Mouse (Mus musculus): ENCODE data around the gene Apol9a. TPM values are rescaled to one million over a fixed set of nuclear protein-coding genes. Genes with fewer than 3 reads are reported as not detected.
"Not testable (repeated sequence)": the region's sequence is repeated elsewhere in the genome, so short reads cannot be mapped to it uniquely, and the experiment has no call there.

Apol9a gene
- 0.53 and 0.79 TPM in 2 replicates for polyA plus RNA-seq (2015; fragmentation: Nextera tagmentation; extraction: Ambion mirVana)

DNA sequence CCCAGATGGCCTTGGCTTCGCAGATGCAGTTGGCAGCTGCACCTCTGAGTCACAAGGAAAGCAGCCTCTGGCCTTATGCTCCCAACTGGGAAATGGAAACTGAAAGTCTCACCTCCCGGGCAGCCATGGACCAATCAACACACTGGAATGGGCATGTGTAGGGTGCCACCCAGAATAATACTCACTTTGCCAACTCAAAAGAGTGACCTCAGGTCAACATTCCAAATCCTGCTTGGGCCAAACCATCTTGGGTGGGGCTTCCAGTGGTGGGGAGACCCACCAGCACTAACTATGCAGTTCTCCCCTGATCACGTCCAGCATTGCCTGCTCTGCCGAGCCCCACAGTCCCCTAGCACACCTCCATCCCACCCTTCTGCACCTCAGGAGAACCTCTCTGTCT lies at the start of gene Apol9a:
Gene Apol9a, minus strand, starts transcription at position 101 of the 400 bp plus-strand sequence.
- H3K9ac ChIP-seq; H3K4me1 ChIP-seq (replicated peaks); H3K36me3 ChIP-seq; H3K4me2 ChIP-seq; H3K9me3 ChIP-seq (replicated peaks); ATAC-seq (replicated peaks; ENCODE audit: insufficient number of reproducible peaks, insufficient read depth, low FRiP score, low read depth); H3K27ac ChIP-seq; H3K4me3 ChIP-seq: not testable (repeated sequence)
- H3K27me3 ChIP-seq: peaks cover 10% of the 10 kb centered on the region; the same call in 1 of the 2 replicates
- WGBS: 100% methylated on average over 1 of the region's 4 CpGs

DNA sequence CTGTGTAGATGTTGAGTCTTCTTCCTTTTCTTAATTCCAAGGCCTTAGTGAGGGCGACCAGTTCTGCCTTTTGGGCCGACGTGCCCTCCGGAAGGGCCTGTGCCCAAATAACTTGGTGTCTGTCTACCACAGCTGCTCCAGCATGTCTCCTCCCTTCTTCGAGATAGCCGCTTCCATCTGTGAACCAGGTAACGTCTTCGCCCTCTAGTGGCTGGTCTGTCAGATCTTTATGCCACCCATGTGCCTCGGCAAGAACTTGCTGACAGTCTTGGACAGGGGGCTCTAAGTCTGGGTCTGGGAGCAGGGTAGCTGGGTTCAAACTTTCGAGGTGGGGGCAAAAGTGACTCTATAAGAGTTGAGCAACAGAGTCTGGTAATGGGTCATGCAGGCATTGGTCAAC lies 39.0 kb upstream of the Apol9a start:
- not testable (repeated sequence) for ATAC-seq (replicated peaks; ENCODE audit: insufficient number of reproducible peaks, insufficient read depth, low FRiP score, low read depth); H3K9me3 ChIP-seq (replicated peaks)
- WGBS: 50% methylated on average over 10 of the region's 10 CpGs

DNA sequence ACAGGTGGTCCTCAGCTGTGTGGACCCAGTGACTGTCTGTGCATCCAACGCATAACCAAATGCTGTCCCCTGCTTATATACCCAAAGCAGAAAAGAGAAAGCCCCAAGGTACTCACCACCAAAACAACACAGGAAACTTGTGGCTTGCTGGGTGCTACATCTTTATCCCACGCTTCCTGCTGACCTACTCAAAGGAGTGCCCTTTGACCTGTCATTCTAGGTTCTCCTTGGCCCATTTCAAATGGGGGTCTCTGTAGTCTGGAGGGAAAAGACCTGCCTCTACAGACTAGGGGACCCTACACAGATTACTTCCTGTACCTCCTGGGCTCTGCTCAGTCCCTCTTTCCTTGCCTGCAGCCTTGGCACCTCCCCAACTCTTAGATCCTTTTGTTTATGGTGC lies 36.5 kb upstream of the Apol9a start, which contains the start of gene Apol7b:
Gene Apol7b, minus strand, starts transcription at position 101 of the 400 bp plus-strand sequence.
- not testable (repeated sequence) for H3K27me3 ChIP-seq; H3K4me2 ChIP-seq; H3K9me3 ChIP-seq (replicated peaks); H3K4me3 ChIP-seq; H3K4me1 ChIP-seq (replicated peaks); H3K9ac ChIP-seq; ATAC-seq (replicated peaks; ENCODE audit: insufficient number of reproducible peaks, insufficient read depth, low FRiP score, low read depth); H3K36me3 ChIP-seq; H3K27ac ChIP-seq
- 80% methylated on average over 2 of the region's 2 CpGs for WGBS

More for the DNA sequence above, 39.0 kb upstream of the Apol9a start:
- not testable (repeated sequence) for H3K27me3 ChIP-seq; H3K4me2 ChIP-seq; H3K9ac ChIP-seq; H3K36me3 ChIP-seq; H3K4me1 ChIP-seq (replicated peaks); H3K27ac ChIP-seq; H3K4me3 ChIP-seq

DNA sequence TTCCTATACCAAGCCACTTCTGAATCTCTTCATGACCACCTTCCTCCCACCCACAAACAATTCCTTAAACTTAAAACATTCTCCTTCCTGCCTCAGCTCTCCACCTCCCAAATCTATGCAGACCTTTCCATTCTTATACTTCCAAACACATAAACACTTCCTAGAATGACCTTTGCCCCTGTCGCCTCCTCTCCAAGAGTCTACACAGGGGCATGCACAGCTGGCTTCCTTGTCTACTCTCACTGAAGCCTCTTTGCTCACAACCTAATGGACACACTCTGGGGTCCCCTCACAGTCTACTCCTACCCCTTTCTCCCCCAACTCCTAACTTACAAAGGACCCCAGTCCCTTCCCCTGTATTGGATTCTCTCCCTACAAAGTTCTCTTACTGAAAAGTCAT lies 34.7 kb upstream of the Apol9a start:
- not testable (repeated sequence) for H3K27me3 ChIP-seq; H3K9ac ChIP-seq; H3K27ac ChIP-seq; H3K9me3 ChIP-seq (replicated peaks); H3K4me1 ChIP-seq (replicated peaks); H3K36me3 ChIP-seq; ATAC-seq (replicated peaks; ENCODE audit: insufficient number of reproducible peaks, insufficient read depth, low FRiP score, low read depth); H3K4me2 ChIP-seq; H3K4me3 ChIP-seq
- 88% methylated on average over 1 of the region's 1 CpGs for WGBS

DNA sequence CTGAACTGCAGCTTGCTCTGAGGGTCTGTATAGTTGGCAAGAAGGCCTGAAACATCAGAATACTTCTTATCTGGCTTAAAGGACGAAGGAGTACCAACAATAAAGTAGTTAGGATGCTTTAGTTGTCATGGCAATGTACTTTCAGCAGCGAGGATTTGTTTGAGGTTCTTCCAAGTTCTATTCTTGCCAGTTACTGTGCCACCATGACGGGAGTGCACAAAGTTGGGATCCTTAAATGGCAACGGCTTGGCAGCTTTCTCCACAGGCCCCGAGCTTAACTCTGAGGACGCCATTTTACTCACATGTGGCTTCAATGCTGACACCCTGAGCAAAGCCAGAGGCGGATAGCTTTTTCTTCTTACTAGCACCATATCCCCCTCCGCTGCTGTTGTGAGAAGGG lies 33.8 kb upstream of the Apol9a start:
- not testable (repeated sequence) for ATAC-seq (replicated peaks; ENCODE audit: insufficient number of reproducible peaks, insufficient read depth, low FRiP score, low read depth); H3K9me3 ChIP-seq (replicated peaks); H3K27ac ChIP-seq; H3K36me3 ChIP-seq; H3K9ac ChIP-seq; H3K4me2 ChIP-seq; H3K4me1 ChIP-seq (replicated peaks); H3K4me3 ChIP-seq; H3K27me3 ChIP-seq
- 73% methylated on average over 8 of the region's 8 CpGs for WGBS

DNA sequence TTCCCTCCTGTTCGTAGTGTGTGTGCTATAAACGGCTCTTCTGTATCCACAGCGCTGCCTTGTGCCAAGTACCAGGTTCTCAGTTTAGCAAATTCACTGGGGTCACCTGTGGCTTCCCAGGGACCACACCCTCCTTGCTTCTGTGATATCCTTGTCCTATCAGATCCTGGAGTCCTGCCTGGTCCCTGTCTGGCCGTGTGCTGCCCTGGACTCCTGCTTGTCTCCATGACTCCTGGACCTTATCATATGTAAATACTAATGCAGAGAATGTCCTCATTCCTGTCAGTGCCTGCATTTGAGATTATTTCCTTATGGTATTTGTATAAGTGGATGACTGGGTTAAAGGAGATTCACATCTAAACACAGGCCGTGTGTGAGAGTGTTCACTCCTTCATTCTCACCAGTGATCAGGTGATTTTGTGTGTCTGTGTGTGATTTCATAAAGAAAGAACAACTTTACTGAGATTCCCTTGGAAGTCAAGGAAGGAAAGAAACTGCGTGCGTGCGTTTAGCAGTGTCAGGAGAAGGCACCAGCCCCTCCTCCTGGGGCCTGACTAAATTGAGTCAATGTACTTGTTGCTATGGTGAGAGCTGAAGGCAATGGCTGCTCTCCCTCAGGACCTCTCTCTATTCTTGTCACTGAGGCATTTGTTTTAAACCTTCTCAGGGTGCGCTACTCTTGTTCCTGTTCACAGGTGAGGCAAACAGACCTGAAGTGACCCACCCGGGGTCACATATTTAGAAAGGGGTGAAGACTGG lies 17.9 kb upstream of the Apol9a start:
- H3K9ac ChIP-seq; H3K9me3 ChIP-seq (replicated peaks); H3K4me3 ChIP-seq; H3K27ac ChIP-seq; H3K27me3 ChIP-seq; H3K4me2 ChIP-seq; ATAC-seq (replicated peaks; ENCODE audit: insufficient number of reproducible peaks, insufficient read depth, low FRiP score, low read depth); H3K4me1 ChIP-seq (replicated peaks); H3K36me3 ChIP-seq: not testable (repeated sequence)
- 30% methylated on average over 9 of the region's 10 CpGs for WGBS

DNA sequence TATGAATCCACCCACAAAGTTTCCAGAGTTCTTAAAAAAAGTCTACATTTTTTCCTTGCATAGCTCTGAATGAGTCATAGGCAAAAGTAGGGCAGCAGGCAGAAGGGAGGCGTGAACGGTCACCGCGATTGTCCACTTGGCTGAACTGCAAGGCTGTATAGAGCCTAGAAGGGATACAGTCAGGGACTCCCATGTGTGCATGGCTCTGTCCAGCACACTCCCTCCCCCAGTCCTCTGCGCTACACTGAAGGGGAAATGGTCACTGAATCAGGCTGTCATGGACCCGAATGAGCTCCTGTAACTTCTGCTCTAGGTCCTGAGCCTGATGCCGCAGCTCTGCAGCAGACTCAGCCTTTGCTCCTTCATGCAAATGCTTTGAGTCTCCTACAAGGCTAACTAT lies 12.0 kb upstream of the Apol9a start:
- H3K4me1 ChIP-seq (replicated peaks); H3K4me3 ChIP-seq; H3K27ac ChIP-seq; H3K27me3 ChIP-seq; H3K9me3 ChIP-seq (replicated peaks); H3K9ac ChIP-seq; H3K4me2 ChIP-seq; H3K36me3 ChIP-seq: not testable (repeated sequence)
- WGBS: 47% methylated on average over 5 of the region's 7 CpGs
- ATAC-seq (replicated peaks; ENCODE audit: insufficient number of reproducible peaks, insufficient read depth, low FRiP score, low read depth): peak; percentile 62

DNA sequence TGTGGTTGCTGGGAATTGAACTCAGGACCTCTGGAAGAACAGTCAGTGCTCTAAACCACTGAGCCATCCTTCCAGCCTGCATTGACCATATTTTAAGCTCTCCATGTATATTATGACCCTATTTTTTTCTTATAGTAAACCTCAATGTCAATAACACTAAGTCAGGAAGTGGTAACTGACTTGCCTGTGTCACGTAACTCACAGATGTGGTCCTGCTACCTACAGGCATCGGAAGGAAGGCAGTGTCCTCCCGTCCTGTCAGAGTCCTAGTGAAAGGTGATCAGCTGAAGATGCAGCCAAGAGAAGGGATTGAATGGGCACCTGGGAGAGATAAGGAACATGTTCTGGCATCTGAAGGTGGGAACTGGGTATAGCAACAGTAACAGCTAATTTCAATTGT lies 8.7 kb upstream of the Apol9a start:
- H3K27ac ChIP-seq; H3K27me3 ChIP-seq; H3K4me3 ChIP-seq; H3K4me2 ChIP-seq; H3K36me3 ChIP-seq; H3K9ac ChIP-seq; H3K9me3 ChIP-seq (replicated peaks); ATAC-seq (replicated peaks; ENCODE audit: insufficient number of reproducible peaks, insufficient read depth, low FRiP score, low read depth); H3K4me1 ChIP-seq (replicated peaks): not testable (repeated sequence)
- no CpG with 5 or more reads among the region's 3 CpGs for WGBS

DNA sequence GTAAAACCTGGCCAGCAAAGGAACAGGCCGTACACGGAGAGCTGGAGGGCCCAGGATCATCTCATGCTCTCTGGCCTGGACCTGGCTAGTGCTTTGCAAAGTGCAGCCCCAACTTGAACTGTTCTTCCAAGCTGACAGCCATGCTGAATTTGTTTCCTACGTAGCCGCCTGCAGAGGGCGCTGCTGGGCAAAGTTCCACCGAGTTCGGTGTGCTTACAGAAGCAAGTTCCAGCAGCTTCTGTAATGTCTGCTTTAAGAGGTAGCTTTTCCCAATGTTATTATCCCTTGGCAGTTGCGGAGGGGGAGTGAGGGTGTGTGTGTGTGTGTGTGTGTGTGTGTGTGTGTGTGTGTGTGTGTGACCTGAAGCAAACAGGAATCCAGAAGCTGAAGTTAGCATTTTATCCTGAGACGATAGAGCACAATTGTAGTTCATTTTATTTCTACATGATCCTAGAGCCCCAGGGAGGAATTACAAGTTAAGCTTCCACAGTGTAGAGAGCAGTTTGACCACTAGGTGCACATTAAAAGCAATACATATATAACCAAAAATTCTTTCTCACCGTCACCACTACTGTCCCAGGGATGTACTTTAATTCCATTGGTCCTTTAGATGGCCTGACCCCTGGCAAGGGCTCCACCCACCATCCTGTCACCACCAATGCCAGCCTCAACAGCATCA lies 5.9 kb upstream of the Apol9a start:
- H3K9ac ChIP-seq; H3K27me3 ChIP-seq; H3K4me1 ChIP-seq (replicated peaks); H3K4me3 ChIP-seq; H3K36me3 ChIP-seq; H3K4me2 ChIP-seq; H3K27ac ChIP-seq; ATAC-seq (replicated peaks; ENCODE audit: insufficient number of reproducible peaks, insufficient read depth, low FRiP score, low read depth); H3K9me3 ChIP-seq (replicated peaks): not testable (repeated sequence)
- WGBS: 19% methylated on average over 3 of the region's 10 CpGs

DNA sequence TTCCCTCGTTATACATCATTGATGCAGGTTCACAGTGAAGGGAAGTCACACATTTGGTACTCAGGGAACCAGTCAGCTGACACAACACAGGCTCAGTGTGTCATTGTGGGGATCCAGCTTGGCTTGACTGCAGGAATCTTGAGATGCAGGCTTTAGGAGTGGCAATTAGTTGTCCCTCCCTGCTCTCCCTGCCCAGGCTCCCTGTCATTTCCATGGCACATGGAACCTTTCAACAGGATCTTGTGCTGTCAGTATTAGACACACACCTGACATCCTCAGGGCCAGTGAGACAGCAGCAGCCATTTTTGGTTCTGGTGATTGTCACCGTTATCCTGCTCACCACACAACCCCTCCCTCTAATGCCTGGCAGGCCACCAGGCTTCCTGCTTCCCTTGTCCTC lies 4.7 kb upstream of the Apol9a start:
- H3K9ac ChIP-seq; H3K27ac ChIP-seq; ATAC-seq (replicated peaks; ENCODE audit: insufficient number of reproducible peaks, insufficient read depth, low FRiP score, low read depth); H3K27me3 ChIP-seq; H3K4me1 ChIP-seq (replicated peaks); H3K36me3 ChIP-seq; H3K9me3 ChIP-seq (replicated peaks); H3K4me3 ChIP-seq; H3K4me2 ChIP-seq: not testable (repeated sequence)
- WGBS: 46% methylated on average over 2 of the region's 2 CpGs

DNA sequence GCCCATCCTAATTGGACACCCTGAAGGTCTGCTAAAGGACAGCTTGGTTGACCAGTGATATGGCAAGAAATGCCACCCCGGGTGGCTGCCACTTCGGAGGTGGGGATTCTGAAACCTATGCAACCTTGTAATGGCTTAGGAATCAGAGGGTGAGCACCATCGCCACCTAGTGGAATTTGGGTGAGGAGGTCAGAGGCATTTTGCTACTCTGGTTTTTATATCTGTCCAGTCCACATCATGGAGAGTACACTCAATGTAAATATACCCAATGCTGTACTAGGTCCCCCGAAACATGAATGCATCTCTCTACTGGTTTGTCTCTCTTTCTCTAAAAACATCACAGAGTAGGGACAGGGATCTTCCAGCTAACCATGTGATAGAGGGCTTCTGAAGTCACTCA lies 1.8 kb upstream of the Apol9a start:
- ATAC-seq (replicated peaks; ENCODE audit: insufficient number of reproducible peaks, insufficient read depth, low FRiP score, low read depth); H3K9me3 ChIP-seq (replicated peaks); H3K36me3 ChIP-seq; H3K4me1 ChIP-seq (replicated peaks); H3K27me3 ChIP-seq; H3K27ac ChIP-seq; H3K4me2 ChIP-seq; H3K4me3 ChIP-seq; H3K9ac ChIP-seq: not testable (repeated sequence)
- WGBS: 21% methylated on average over 4 of the region's 4 CpGs

DNA sequence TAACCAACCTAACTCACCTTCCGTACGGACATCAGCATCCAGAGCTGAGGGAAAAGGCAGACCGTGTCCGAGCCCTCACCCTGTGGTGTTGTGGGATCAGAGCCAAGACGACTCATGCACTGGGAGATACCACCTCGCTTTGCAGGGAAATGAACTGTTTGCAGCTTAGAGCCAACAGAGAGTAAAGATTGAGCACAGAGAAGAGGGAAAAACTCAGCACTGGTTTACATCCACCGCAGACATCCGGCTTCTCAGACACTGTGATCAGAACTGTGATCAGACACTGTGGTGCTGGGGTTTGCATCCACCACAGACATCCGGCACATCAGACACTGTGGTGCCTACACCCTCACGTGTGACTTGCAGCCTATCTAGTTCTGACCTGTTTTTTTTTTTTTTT lies 4.6 kb downstream of the Apol9a start:
- WGBS: 34% methylated on average over 10 of the region's 10 CpGs
- not testable (repeated sequence) for H3K36me3 ChIP-seq

More for the DNA sequence above, 4.6 kb downstream of the Apol9a start:
- not testable (repeated sequence) for H3K27ac ChIP-seq; H3K9me3 ChIP-seq (replicated peaks); H3K4me2 ChIP-seq; H3K4me1 ChIP-seq (replicated peaks); H3K9ac ChIP-seq; H3K4me3 ChIP-seq
- H3K27me3 ChIP-seq: peaks cover 10% of the 10 kb centered on the region; the same call in 1 of the 2 replicates
- ATAC-seq (replicated peaks; ENCODE audit: insufficient number of reproducible peaks, insufficient read depth, low FRiP score, low read depth): peak; percentile 59; the same call in 1 of the 2 replicates

Measured in heart, embryonic 15.5 days (tissue).